Mouse (Mus musculus): ENCODE results near the gene Ptbp3.

Gene Ptbp3

DNA sequence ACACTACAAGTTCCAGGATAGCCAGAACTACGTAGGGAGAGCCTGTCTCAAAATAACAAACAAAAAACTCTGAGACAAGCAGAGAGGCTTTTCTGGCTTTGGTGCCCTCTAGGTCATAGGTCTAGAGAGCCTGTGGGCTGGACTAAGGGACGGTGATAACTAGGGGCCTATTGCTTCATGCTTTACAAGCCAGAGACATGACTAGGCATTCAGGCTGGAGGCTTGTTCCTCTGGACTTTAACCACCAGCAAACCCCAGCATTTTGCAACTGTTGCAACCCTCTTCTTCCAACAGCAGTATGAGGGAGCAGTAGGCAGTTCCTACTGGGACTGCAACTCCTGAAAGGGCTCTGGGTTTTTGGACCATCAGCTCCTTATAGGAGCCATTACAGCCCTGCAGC lies 109.2 kb downstream of the Ptbp3 start:
- DNase-seq (ENCODE audit: extremely low read depth, low read depth, low spot score): no peak

DNA sequence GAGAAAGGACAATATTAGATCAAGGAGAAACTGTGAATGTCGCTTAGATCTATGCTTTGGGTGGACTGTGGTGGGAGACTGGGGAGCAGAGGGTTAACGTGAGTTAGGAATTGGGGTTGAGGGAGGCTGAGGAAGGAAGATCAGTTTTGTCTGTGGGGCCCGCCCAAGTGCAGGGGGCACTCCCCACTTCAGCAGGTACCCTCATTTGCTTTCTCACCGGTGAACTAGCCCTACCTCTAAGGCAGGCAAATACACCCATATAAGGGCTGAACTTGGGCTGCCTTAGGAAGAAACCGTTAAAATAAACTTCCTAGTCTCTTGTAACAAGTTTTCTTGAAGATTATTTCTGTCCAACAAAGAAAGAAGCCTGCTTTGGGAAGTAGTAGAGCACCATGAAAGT lies 110.1 kb downstream of the Ptbp3 start:
- DNase-seq (ENCODE audit: extremely low read depth, low read depth, low spot score): no peak

DNA sequence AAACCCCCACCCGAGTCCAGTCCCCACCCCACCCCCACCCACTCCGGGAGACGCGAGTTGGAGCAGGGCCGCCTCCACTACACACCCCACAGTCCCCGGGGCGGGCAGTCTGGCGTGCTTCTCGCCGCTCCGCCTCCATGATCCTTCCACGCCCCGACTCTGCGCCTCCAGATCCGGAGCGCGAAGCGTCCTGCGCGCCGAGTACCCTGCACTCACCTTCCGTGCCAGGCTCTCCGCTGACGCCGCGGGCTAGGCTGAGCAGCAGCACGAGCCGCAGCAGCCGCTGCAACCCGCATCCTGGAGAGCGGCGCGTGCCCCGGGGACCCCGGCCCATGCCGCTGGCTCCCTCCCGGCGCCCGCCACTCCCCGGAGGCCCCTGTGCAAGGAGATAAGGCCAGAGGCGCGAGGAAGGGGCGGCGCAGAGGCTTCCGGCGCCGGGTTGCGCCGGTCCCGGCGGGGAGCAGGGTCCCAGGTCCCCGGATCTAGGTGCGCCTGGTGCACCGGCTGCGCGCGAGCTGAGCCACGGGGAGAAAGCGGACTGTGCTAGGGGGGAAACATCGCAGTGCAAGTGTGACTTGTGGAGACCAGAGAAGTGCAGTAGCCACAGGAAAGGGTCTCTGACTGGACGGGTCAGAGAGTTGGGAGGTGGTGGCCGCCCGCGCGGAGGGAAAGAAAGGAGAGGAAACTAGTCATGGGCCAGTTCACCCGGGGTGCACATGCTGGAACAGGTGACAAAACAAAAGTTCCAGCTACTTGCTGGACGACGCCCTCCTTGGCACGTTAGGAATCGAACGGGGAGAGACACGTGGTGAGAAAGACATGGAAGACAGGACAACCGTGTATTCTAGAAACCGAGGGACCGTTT lies 110.9 kb downstream of the Ptbp3 start, which contains the start of gene Susd1:
Susd1 (minus strand) TSS at position 644 of the 865 bp plus-strand sequence.
- no peak for DNase-seq (ENCODE audit: extremely low read depth, low read depth, low spot score)

DNA sequence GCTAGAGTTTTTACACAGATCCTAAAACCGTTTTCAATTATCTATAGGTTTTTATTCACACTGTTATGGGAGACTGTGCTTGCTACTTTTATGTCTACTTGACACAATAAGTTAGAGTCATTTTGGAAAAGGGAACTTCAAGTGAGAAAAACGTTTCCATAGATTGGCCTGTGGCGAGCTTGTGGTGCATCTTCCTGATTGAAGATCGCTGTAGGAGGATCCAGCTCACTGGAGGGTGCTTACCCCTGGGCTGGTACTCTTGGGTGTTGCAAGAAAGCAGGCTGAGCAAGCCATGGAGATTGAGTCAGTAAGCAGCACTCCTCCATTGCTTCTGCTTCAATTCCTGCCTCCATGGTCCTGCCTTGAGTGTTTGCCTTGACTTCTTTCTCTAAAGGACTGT lies 113.2 kb downstream of the Ptbp3 start:
- no peak for DNase-seq (ENCODE audit: extremely low read depth, low read depth, low spot score)

DNA sequence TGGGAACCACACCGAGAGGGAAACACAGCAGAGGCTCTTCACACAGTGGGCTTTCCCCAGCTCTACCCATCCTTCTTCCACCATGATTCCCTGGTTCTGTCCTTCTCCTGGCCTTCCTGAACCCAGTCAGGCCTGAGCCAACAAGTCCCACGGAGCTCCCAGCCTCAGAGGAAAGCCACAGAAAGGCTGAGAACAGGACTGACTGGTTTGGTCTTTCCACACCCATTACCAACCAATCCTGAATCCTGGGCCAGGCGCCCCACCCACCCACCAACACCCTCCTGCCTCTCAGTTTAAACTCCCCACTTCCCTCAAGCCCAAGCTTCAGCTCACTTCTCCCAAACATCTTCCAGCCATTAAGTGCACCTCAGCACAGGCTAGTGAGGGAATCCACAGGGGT lies 115.1 kb downstream of the Ptbp3 start:
- DNase-seq (ENCODE audit: extremely low read depth, low read depth, low spot score): no peak

DNA sequence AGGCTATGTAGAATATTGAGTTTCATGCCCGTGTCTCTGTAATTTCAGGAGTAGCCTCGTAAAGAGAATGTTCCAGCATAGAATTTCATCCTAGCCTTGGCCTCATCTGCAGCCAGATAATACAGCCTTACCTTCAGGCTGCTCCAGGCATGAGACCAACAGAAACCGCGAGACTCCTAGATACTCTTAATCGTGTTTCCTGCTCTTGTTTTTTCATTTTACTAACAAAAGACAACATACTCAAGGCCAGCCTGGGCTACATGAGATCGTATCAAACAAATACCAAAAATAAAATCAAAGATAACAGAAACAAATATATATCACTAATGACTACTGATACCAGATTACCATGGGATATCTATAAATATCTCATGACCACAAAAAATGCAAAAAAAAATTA lies 120.0 kb downstream of the Ptbp3 start:
- no peak for DNase-seq (ENCODE audit: extremely low read depth, low read depth, low spot score)

DNA sequence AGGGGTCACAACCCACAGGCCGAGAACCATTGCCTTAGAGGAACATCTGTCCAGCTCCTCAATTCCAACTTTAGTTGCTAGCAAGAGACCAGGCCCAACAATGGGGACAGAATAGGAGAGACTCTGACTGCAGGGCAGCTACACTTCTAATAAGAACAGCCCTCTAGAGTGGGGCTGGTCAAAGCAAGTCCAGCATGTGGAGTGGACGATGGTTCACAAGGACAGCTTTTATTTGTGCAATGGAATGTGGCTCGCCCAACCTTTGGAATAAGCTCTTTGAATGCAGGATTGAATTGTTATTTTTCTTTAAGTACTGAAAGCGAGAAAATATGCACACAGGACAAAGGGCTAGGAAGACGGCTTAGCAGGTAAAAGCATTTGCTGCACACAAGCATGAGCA lies 122.7 kb downstream of the Ptbp3 start:
- no peak for DNase-seq (ENCODE audit: extremely low read depth, low read depth, low spot score)

DNA sequence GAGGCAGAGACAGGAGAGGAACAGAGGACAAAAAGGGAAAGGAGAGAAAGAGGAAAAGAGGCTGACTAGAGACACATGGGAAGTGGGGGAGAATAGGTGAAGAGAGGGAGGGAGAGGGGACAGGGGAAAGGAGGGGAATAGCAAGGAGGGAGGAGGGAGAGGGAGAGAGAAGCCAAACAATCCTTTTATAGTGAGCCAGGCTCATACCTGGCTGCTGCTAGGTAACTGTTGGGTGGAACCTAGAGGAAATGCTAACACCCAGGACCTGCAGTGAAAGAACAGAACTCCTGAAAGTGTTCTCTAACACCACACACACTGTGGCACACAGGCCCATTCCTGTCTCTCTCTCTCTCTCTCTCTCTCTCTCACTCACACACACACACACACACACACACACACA lies 126.4 kb downstream of the Ptbp3 start:
- no peak for DNase-seq (ENCODE audit: extremely low read depth, low read depth, low spot score)

DNA sequence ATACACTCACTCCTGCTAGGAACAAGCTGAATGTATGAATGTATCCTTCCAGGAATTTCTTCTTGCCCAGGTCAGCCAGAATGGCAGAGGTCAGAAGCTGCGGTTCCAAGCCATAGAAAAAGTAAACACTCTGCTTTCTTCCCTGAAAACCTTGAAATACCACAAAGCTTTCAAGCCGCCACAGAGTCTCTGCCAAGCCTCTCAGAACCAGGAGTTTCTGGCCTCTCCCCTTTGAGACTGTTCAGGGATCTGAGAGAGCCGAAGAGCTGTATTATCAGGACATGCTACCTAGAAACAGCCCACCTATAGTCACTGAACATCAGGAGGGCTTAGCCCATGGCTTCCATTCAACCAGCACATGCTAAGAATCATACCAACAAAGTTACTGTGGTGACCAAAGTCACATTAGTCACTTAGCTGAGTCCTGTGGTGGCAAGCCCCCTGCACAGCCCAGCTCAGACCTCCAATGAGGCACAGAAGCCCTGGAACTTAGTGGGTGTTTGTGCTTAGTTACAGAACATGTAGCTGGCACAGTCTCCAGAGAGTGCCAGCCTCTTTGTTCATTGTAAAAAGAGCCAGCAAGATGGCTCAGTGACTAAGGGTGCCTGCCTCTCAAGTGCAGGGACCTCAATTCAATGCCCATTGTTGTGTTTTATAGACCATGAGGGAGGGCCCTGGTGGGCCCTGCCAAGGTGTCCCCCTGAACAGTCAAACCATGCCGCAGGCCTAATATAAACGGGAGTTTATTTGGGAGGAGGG lies 127.0 kb downstream of the Ptbp3 start:
- no peak for DNase-seq (ENCODE audit: extremely low read depth, low read depth, low spot score)

Measured in fat pad, adult 2 months (tissue).